Mouse (Mus musculus): ENCODE measurements around the gene Styx. TPM values are rescaled to one million over a fixed set of nuclear protein-coding genes. Genes with fewer than 3 reads are reported as not detected.
"Not testable (repeated sequence)": the region's sequence is repeated elsewhere in the genome, so short reads cannot be mapped to it uniquely, and the experiment has no call there.

The Styx gene
- total RNA-seq, 2 experiments from 2014 or later = 14.7 to 16.7 TPM

DNA sequence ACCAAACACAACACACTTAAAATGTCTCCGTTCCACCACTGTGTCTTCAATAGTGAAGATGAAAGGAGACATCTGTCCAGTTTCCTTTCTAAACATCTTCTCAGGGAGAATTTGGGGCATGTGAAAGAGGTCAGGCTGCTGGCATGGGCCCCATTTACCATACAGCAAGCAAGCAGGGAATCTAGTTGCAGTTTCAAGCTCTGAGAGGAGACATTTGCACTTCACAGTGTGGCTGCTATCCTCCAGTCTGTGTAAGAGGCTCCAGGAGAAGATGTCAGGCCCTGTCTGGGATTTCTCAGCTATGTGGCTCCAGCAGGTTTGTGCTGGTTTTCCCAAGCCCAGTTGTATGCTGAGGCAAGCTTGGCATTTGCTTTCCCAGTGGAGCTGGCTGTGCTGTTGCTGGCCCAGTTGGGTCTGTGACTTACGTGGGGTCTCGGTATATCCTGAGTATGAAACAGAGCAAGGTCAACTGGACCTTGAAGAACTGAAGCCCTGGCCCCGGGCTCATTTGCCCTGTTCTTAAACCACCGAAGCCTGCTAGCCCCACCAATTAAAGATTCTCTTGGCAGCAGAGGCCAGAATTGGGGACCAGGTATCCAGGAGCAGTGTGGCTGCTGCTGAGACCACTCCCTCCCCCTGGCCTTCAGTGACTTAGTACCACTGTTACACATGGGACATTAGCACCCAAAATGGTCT, 102.8 kb downstream of the Styx start:
- Histone ChIP-seq H3K4me3 (no peak overlapping the region), H3K27ac (peak overlapping the region; percentile 63; the same call in 1 of the 2 replicates)
- no peak for TF ChIP-seq CTCF (conservative IDR thresholded peaks at IDR 0.05)
- DNase-seq (ENCODE audit: low spot score in 2 of 2) = no peak

- Histone ChIP-seq H3K4me3 (no peak overlapping the region), H3K27ac (peak overlapping the region; percentile 74)
- no peak for TF ChIP-seq CTCF (conservative IDR thresholded peaks at IDR 0.05)
- peak in 1 of 2 experiments; percentile 37 for DNase-seq (ENCODE audit: low spot score in 2 of 2)
Observed at GRCm38 (mm10) chr14:45455651-45456501, 105.0 kb downstream of the Styx start.

DNA sequence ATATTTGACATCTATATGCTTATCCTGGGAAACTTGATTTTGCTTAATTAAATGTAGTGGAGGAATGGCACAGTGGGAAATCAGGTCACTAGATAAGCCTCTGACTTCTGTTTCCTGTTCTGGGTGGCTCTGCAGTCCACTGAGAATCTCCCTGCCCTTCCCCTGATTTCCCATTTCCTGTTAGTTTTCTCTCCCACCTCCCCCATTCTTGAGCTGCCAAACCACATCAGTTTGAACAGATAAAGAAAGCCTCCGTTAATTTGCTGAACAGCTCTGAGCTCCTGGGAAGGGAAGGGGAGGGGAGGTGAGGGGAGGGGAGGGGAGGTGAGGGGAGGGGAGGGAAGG, 105.6 kb downstream of the Styx start:
- no peak for DNase-seq (ENCODE audit: low spot score in 2 of 2)
- Histone ChIP-seq H3K27ac (peak overlapping the region; percentile 74), H3K4me3 (no peak overlapping the region)
- TF ChIP-seq CTCF (conservative IDR thresholded peaks at IDR 0.05) = no peak

GRCm38 (mm10) chr14:45457003-45457402, 106.1 kb downstream of the Styx start:
- no peak for DNase-seq (ENCODE audit: low spot score in 2 of 2)
- no peak for TF ChIP-seq CTCF (conservative IDR thresholded peaks at IDR 0.05)
- Histone ChIP-seq H3K27ac (peak overlapping the region; percentile 24; the same call in 1 of the 2 replicates), H3K4me3 (no peak overlapping the region)

DNA sequence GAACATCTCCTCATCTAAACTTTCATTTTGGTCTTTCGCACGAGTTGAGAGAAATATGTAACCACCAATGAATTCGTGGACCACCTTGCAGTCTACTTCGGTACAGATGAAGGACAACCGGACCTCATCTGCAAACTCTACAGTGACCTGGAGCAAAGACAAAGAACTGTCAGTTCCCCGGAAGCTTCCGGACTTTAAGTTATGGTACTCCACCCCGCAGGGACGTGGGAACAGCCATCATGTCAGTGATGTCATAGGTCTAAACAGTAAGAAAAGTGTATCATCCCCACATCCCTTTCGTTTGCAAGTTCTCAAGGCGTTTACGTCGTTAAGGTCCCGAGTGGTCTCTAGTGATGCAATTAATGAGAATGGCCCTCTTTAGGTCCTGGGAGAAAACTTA, 109.0 kb downstream of the Styx start:
- Histone ChIP-seq H3K27ac (no peak overlapping the region), H3K4me3 (no peak overlapping the region)
- no peak for TF ChIP-seq CTCF (conservative IDR thresholded peaks at IDR 0.05)
- no peak for DNase-seq (ENCODE audit: low spot score in 2 of 2)

DNA sequence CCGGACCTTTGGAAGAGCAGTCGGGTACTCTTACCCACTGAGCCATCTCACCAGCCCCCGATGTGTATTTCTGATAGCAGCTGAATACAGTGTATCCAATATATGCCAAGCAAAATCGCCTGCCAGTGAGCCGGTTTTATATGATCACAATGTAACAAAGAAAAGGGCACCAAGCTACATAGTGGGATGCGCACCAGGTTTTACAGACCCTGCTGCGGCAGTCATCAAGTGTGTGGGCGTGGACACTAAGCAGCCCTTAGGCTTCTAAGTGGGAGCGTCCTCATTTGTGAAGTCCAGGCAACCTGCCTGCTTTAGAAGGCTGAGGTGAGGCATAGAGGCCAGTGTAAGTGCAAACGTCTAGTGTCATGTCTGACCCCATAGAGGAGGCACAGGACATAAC, 109.6 kb downstream of the Styx start:
- no peak for DNase-seq (ENCODE audit: low spot score in 2 of 2)
- TF ChIP-seq CTCF (conservative IDR thresholded peaks at IDR 0.05) = peak; percentile 21
- no peak overlapping the region for H3K27ac ChIP-seq
- H3K4me3 ChIP-seq = no peak overlapping the region

GRCm38 (mm10) chr14:45461945-45462344, 111.1 kb downstream of the Styx start:
- Histone ChIP-seq H3K27ac (peak overlapping the region; percentile 51), H3K4me3 (no peak overlapping the region)
- no peak for DNase-seq (ENCODE audit: low spot score in 2 of 2)
- TF ChIP-seq CTCF (conservative IDR thresholded peaks at IDR 0.05) = no peak

DNA sequence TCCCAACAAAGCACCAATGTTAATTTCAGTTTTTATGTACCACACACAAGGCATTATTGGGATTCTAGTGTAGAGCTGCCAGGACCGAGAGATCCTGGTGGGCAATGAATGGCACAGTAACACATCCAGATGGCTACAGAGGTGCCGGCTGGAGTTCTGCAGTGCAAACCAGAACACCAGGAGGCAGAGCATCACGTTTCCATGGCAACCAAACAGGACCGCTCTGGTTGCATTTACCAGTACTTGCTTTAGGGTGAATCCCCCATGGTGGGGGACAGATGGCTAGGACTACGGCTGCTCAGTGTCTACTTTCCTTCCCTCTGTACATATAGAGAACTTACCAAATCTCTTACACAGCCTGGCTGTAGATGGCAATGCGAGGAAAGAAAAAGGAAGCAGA, 111.5 kb downstream of the Styx start:
- peak; percentile 57 to 70 for DNase-seq (ENCODE audit: low spot score in 2 of 2)
- peak overlapping the region; percentile 51 for H3K27ac ChIP-seq

DNA sequence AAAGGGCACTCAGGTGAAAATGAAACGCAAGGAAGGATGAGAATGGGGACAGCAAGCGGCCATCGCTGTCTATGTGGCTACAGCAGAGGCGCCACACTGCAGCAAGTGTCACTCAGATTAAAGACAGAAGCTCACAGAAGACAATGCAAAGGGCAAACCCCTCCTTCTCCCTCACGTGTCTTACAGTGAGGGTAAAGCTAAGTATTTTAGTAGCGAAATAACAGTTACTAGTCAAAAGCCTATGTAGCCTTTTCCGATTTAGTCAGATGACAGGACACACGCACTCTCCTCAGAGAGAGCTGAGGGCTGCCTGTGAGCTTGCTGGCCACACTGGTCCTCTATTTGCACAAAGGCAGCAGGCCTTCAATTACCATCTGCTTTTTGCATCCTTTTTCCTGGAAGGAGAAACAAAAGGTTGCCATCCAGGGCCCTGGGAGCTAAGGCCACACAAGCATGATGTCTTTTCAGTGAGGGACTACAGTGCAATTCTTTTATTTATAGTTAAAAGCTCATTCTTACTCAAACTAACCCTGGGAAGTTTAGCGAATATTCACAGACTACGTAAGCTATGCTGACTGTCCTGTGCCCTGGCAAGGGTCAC, 112.1 kb downstream of the Styx start:
- no peak for TF ChIP-seq CTCF (conservative IDR thresholded peaks at IDR 0.05)
- Histone ChIP-seq H3K27ac (peak overlapping the region; percentile 51), H3K4me3 (no peak overlapping the region)
- DNase-seq (ENCODE audit: low spot score in 2 of 2) = no peak

More for the DNA sequence above, 111.5 kb downstream of the Styx start:
- peak; percentile 50 for TF ChIP-seq CTCF (conservative IDR thresholded peaks at IDR 0.05)
- no peak overlapping the region for H3K4me3 ChIP-seq

DNA sequence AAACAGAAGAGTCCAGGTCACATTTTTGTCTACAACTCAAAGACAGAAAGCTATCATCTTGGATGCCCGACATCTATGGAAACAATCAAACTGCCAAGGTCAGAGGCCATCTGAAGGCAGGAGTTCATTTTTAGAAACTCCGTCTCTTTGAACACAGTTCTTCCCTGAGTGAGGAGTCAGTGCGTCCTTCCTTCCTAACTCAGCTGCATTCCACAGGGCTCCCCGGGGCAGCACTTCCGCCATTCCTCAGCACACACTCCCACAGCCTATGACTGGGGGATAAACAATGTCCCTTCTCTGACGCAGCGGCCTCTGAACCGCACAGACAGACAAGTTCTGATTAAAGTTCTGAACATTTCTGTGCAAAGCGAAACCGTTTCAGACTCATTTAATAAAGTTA, 112.7 kb downstream of the Styx start:
- TF ChIP-seq CTCF (conservative IDR thresholded peaks at IDR 0.05) = no peak
- DNase-seq (ENCODE audit: low spot score in 2 of 2) = no peak
- no peak overlapping the region for H3K4me3 ChIP-seq
- peak overlapping the region; percentile 51 for H3K27ac ChIP-seq

DNA sequence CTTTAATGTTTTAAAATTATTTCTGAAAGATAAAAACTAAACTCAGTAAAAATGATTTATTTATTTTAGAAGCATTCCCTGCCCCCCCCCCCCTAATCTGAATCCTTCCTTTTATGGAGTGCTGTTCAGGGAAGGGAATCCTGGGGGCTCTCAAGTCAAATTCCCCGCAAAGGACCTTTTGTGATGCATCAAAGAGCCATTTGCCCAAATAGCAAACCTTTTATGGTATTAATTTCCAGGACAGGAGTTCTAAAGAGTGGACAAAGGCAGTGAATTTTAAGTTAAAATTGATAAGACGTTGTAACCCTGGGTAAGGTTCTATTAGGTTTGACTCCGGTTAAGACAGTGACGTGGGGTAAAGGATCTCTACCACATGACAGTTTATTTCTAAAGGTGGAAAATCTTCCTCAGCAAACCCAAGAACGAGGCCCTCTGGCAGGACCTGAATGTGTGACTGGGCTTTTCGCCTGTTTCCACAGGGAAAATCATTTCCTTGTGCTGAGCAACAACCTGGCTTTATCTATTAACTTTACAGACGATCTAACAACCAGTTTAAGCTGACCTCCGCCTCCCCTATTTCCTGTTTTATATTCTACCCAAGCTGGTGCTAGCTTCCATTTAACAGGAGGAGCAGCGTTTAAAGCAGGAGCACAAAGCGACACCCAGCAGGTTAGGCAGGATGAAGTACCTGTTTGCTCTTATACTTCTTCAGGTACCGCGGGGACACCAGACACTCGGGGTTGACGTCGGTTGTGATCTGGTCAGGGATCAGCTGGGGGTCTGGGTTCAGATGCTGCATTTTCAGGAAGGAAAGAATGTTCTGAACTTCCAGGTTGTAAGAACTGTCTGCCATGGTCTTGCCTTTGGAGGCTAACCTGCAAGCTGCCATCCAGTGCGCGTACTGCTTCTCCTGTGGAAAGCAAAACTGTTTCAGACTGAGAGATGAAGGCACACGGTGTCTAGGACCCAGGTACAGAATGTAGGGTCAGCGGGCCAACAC, 113.4 kb downstream of the Styx start:
- no peak for TF ChIP-seq CTCF (conservative IDR thresholded peaks at IDR 0.05)
- no peak overlapping the region for H3K4me3 ChIP-seq
- DNase-seq (ENCODE audit: low spot score in 2 of 2) = no peak
- peak overlapping the region; percentile 51 for H3K27ac ChIP-seq

GRCm38 (mm10) chr14:45466371-45466770, 115.5 kb downstream of the Styx start:
- H3K4me3 ChIP-seq; DNase-seq (ENCODE audit: low spot score in 2 of 2); H3K27ac ChIP-seq: not testable (repeated sequence)

Data from layer of hippocampus, adult 2 months (tissue).